Mouse (Mus musculus): ENCODE results near the gene Afdn. TPM values are rescaled to one million over a fixed set of nuclear protein-coding genes. Genes with fewer than 3 reads are reported as not detected.

The Afdn gene
- polyA plus RNA-seq, 1 experiment from 2014 or later: 116 TPM

DNA sequence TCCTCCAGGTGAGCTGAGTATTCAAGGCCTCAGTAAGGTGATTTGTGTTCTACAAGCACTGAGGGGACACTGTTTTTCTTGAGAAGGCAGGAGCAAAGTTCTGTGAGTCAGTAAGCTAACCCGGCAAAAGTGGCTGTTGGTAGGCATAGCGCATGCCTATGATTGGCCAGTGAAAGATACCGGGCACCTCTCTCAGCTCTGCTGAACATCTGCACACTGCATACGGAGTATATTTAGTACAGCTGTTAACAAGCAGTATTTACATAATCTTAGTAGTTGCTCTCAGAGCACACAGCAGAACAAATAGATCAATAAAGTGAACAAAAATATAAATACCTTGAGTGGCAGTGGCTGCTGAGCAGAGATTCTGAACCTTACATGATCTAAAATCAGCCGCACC lies 146.7 kb downstream of the Afdn start:
- Histone ChIP-seq H3K27me3 (ENCODE audit: control insufficient read depth, insufficient read depth, low read length) (no peaks in the 10 kb centered on the region), H3K4me1 (replicated peaks; ENCODE audit: control insufficient read depth, insufficient read depth) (no peaks in the 10 kb centered on the region), H3K4me3 (ENCODE audit: low read depth, low read length) (no peak overlapping the region), H3K9me3 (ENCODE audit: control insufficient read depth, low read length) (no peaks in the 10 kb centered on the region), H3K36me3 (ENCODE audit: control insufficient read depth, insufficient read depth, low read length) (no peaks in the 10 kb centered on the region), H3K27ac (replicated peaks) (no peak overlapping the region), H3K4me2 (replicated peaks; ENCODE audit: low read depth) (no peak overlapping the region), H3K9ac (ENCODE audit: low read length) (no peak overlapping the region)
- 79% methylated on average over 5 of the region's 5 CpGs for WGBS
- ATAC-seq (ENCODE audit: low FRiP score, low TSS enrichment) (no peak), DNase-seq (ENCODE audit: low spot score) (no peak)
- no peak for TF ChIP-seq CTCF (IDR thresholded peaks at IDR 0.05; ENCODE audit: low read depth)
- no peak for TF ChIP-seq EP300 (optimal IDR thresholded peaks at IDR 0.05)

DNA sequence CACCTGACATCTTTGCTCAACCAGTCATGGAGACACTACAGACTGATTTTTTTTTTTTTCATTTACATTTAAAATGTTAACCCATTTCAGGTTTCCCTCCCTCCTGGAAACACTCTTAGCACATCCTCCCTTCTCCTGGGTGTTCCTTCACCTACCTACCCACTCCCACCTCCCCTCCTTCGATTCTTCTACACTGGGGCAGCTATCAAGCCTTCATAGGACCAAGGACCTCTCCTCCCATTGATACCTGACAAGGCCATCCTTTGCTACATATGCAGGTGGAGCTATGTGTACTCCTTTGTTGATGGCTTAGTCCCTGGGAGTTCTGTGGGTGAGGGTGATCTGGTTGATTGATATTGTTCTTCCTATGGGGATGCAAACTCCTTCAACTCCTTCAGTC lies 147.3 kb downstream of the Afdn start:
- ATAC-seq (ENCODE audit: low FRiP score, low TSS enrichment): no peak
- no peak for DNase-seq (ENCODE audit: low spot score)
- no peak overlapping the region for H3K4me2 ChIP-seq (replicated peaks; ENCODE audit: low read depth)
- no peak overlapping the region for H3K4me3 ChIP-seq (ENCODE audit: low read depth, low read length)
- no peaks in the 10 kb centered on the region for H3K9me3 ChIP-seq (ENCODE audit: control insufficient read depth, low read length)
- no peak overlapping the region for H3K9ac ChIP-seq (ENCODE audit: low read length)
- no peak overlapping the region for H3K27ac ChIP-seq (replicated peaks)
- TF ChIP-seq EP300 (optimal IDR thresholded peaks at IDR 0.05) (no peak), CTCF (IDR thresholded peaks at IDR 0.05; ENCODE audit: low read depth) (no peak)
- no peaks in the 10 kb centered on the region for H3K36me3 ChIP-seq (ENCODE audit: control insufficient read depth, insufficient read depth, low read length)
- WGBS: 94% methylated on average over 1 of the region's 1 CpGs
- H3K4me1 ChIP-seq (replicated peaks; ENCODE audit: control insufficient read depth, insufficient read depth): no peaks in the 10 kb centered on the region
- no peaks in the 10 kb centered on the region for H3K27me3 ChIP-seq (ENCODE audit: control insufficient read depth, insufficient read depth, low read length)

DNA sequence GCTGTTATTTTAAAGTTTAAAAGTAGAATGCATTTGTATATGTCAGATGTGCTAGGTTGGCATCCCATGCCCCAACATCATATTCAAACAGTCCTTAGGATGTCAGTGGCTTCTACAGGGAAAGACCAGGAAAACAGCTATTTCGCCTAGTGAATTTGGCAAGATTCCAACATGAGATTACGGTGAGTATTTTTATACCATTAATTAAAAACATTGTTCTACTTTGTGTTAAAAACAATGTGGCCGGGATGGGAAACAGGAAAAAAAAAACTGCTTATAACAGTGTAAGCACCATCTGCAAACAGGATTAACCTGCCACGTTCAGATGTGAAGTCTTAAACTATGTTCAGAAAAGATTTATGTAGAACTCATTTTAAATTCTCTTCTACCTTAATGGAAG lies 153.6 kb downstream of the Afdn start:
- TF ChIP-seq CTCF (IDR thresholded peaks at IDR 0.05; ENCODE audit: low read depth) (no peak), EP300 (optimal IDR thresholded peaks at IDR 0.05) (no peak)
- Histone ChIP-seq H3K4me1 (replicated peaks; ENCODE audit: control insufficient read depth, insufficient read depth) (no peaks in the 10 kb centered on the region), H3K36me3 (ENCODE audit: control insufficient read depth, insufficient read depth, low read length) (no peaks in the 10 kb centered on the region), H3K4me2 (replicated peaks; ENCODE audit: low read depth) (no peak overlapping the region), H3K27me3 (ENCODE audit: control insufficient read depth, insufficient read depth, low read length) (no peaks in the 10 kb centered on the region), H3K27ac (replicated peaks) (peak overlapping the region; percentile 30; the same call in 1 of the 2 replicates), H3K4me3 (ENCODE audit: low read depth, low read length) (no peak overlapping the region), H3K9ac (ENCODE audit: low read length) (no peak overlapping the region), H3K9me3 (ENCODE audit: control insufficient read depth, low read length) (no peaks in the 10 kb centered on the region)
- WGBS: 25% methylated on average over 4 of the region's 4 CpGs
- DNase-seq (ENCODE audit: low spot score): no peak
- no peak for ATAC-seq (ENCODE audit: low FRiP score, low TSS enrichment)

DNA sequence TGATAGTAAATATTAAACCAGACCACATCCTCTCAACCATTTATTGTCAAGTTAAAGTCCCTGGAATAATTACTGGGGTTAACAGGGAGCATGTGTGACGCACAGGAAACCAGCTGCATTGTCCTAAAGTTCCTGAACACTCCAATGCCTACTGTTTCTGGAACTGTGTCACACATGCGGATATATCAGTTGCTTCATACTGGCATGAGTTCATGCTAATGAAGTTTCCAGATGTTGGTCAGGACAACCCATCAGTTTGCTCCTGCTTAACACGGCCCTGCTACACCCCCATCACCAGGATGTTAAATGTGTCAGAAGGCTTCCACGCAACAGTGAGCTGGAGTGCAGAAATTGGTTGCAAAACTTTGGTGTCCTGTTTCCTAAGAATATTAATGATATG lies 154.2 kb downstream of the Afdn start:
- no peaks in the 10 kb centered on the region for H3K36me3 ChIP-seq (ENCODE audit: control insufficient read depth, insufficient read depth, low read length)
- no peaks in the 10 kb centered on the region for H3K4me1 ChIP-seq (replicated peaks; ENCODE audit: control insufficient read depth, insufficient read depth)
- no peak overlapping the region for H3K4me2 ChIP-seq (replicated peaks; ENCODE audit: low read depth)
- ATAC-seq (ENCODE audit: low FRiP score, low TSS enrichment) (peak; percentile 69; the same call in 1 of the 2 replicates), DNase-seq (ENCODE audit: low spot score) (peak; percentile 8)
- no peak overlapping the region for H3K9ac ChIP-seq (ENCODE audit: low read length)
- no peak overlapping the region for H3K4me3 ChIP-seq (ENCODE audit: low read depth, low read length)
- no peaks in the 10 kb centered on the region for H3K9me3 ChIP-seq (ENCODE audit: control insufficient read depth, low read length)
- no peaks in the 10 kb centered on the region for H3K27me3 ChIP-seq (ENCODE audit: control insufficient read depth, insufficient read depth, low read length)
- no peak for TF ChIP-seq EP300 (optimal IDR thresholded peaks at IDR 0.05)
- TF ChIP-seq CTCF (IDR thresholded peaks at IDR 0.05; ENCODE audit: low read depth): no peak
- 54% methylated on average over 4 of the region's 4 CpGs for WGBS
- H3K27ac ChIP-seq (replicated peaks): peak overlapping the region; percentile 41; the same call in 1 of the 2 replicates

DNA sequence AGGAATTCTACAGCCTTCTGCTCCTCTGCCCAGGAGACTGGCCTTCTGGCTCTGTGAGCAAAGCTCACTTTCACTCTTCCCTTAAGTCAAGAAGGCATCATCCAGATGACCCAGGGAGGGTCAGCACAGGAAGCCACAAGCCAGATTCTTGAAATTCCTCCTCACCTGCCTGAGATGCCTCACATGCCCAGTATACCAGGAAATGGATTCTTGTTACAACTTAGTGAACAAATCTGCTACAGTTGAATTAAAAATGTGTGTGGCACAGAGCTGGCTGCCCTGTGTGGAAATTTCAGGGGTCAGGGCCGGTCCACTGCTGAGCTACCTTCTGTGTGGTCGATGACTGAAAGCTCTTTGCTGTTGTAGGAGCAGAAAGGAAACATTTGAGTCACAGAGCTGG lies 160.4 kb downstream of the Afdn start:
- TF ChIP-seq CTCF (IDR thresholded peaks at IDR 0.05; ENCODE audit: low read depth): no peak
- TF ChIP-seq EP300 (optimal IDR thresholded peaks at IDR 0.05): no peak
- Histone ChIP-seq H3K27me3 (ENCODE audit: control insufficient read depth, insufficient read depth, low read length) (no peaks in the 10 kb centered on the region), H3K9me3 (ENCODE audit: control insufficient read depth, low read length) (no peaks in the 10 kb centered on the region), H3K4me3 (ENCODE audit: low read depth, low read length) (no peak overlapping the region), H3K27ac (replicated peaks) (no peak overlapping the region), H3K4me1 (replicated peaks; ENCODE audit: control insufficient read depth, insufficient read depth) (no peaks in the 10 kb centered on the region), H3K36me3 (ENCODE audit: control insufficient read depth, insufficient read depth, low read length) (no peaks in the 10 kb centered on the region), H3K4me2 (replicated peaks; ENCODE audit: low read depth) (no peak overlapping the region), H3K9ac (ENCODE audit: low read length) (no peak overlapping the region)
- no peak for ATAC-seq (ENCODE audit: low FRiP score, low TSS enrichment)
- 47% methylated on average over 2 of the region's 2 CpGs for WGBS
- no peak for DNase-seq (ENCODE audit: low spot score)

DNA sequence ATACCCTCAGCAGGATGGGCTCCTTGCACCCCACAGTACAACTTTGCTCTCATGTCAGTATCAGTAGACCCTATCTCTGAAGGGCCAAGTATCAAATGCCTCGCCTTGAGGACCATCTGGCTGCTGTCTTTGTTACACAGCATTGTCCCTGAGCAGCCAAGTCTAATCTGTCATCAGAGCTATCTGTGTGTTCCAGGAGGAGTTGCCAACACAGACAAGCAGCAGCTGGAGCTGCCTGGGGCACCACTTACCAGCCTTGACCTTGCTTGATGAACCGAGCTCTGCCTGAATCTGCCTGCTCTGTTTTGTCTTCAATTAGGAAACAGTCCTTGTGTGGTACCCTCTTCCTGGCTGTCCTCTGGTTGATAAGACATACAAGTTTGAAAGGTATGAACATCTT lies 163.1 kb downstream of the Afdn start:
- H3K27me3 ChIP-seq (ENCODE audit: control insufficient read depth, insufficient read depth, low read length): no peaks in the 10 kb centered on the region
- H3K9me3 ChIP-seq (ENCODE audit: control insufficient read depth, low read length): no peaks in the 10 kb centered on the region
- no peak overlapping the region for H3K9ac ChIP-seq (ENCODE audit: low read length)
- TF ChIP-seq EP300 (optimal IDR thresholded peaks at IDR 0.05) (no peak), CTCF (IDR thresholded peaks at IDR 0.05; ENCODE audit: low read depth) (no peak)
- DNase-seq (ENCODE audit: low spot score): no peak
- 46% methylated on average over 2 of the region's 2 CpGs for WGBS
- H3K4me3 ChIP-seq (ENCODE audit: low read depth, low read length): no peak overlapping the region
- H3K4me2 ChIP-seq (replicated peaks; ENCODE audit: low read depth): no peak overlapping the region
- ATAC-seq (ENCODE audit: low FRiP score, low TSS enrichment): no peak
- no peak overlapping the region for H3K27ac ChIP-seq (replicated peaks)
- H3K36me3 ChIP-seq (ENCODE audit: control insufficient read depth, insufficient read depth, low read length): no peaks in the 10 kb centered on the region
- H3K4me1 ChIP-seq (replicated peaks; ENCODE audit: control insufficient read depth, insufficient read depth): no peaks in the 10 kb centered on the region
